Mouse (Mus musculus): ENCODE measurements around the gene CK137956.

Gene CK137956

DNA sequence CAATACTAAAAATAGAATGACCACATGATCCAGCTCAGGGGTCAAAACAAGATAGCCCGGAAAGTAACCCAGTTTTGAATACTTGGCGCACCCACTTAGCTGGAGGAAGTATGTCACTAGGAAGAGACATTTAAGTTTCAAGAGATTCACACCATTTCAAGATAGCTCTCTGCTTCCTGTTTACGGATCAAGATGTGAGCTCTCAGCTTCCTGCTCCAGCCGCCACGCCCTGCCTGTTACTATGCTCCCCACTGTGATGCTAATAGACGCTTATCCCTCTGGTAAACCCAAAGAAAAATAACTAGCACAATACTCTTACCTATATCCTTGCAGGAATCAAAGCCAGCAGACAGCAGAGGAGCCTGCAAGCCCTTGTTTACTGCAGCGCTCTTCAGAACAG, 57.2 kb downstream of the CK137956 start:
- DNase-seq (ENCODE audit: low spot score): no peak

DNA sequence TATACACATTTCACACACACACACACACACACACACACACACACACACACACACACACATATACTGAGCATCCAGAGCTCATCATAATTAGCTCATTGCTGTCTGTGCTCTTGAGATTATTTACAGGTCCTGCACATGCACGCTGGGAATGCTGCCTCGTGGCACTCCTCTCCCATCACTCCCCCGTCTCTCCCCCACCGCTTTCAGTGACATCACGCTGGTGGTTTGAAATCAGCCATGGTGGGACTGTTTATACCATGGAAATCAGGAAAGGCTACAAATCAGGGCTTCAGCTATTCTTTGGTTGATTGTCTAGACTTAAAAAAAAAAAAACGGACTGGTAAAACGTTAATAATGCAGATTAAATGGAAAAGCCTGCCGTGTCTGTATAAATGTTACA, 63.6 kb downstream of the CK137956 start:
- DNase-seq (ENCODE audit: low spot score): no peak

DNA sequence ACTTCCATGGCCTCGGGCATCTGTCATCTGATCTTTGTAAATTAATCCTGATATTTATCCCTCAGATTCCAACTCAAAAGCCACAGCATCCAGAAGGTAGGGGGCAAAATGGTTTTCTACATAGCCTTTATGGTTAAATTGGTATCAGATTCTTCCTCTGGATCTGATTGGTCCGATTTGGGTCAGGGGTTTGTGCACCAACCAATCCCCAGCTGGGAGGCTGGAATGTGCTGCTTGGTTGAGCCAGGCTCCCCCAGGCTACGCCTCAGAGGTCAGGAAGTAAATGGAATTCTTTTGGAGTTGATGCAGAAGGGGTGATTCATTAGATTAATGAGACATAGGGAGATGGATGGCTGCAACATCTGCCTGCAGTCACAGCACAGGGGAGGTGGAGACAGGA, 66.8 kb downstream of the CK137956 start:
- DNase-seq (ENCODE audit: low spot score): peak; percentile 5

DNA sequence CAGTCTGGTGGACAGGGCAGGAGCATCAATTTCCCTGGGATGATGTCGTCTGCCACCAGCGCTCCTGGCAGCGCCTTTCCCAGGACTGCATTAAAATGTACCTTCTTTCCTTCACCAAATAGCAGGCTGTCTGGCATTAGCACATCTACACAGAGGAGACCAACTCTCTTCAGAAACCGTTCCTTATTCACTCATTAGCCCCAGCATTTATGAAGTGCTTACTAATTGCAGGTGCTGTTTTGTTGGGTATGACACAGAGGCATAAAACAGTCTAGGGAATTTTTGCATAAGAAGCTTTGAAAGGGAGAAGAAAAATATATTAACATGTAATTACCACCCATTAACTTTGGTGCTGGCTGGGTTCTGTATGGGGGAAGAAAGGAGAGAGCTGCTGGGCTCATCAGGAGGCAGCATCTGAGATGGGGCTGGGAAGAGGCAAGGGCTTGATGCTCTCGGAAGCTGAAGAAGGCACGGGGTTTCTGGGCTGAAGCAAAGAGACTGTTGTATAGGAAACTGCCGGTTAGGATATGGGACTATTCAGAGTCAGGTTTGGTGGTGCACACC, 69.8 kb downstream of the CK137956 start:
- DNase-seq (ENCODE audit: low spot score): no peak

DNA sequence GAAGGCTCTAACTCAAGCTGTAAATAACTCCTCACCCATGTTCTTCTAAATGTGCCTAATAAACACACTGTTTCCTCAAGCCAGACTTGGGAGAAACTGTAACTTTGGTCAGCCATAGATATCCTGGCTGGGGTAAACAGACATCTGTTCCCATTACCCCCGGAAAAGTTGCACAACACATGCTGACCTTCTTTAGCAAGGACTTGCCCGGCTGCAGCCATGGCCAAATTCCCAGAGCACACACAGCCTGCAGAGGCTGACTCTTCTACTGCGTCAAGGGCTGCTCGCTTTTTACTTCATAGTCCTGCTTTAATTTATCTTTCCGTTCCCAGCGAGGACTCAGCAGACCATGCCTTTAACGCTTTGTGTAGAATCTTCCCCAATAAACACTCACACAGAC, 81.7 kb downstream of the CK137956 start:
- DNase-seq (ENCODE audit: low spot score): no peak

DNA sequence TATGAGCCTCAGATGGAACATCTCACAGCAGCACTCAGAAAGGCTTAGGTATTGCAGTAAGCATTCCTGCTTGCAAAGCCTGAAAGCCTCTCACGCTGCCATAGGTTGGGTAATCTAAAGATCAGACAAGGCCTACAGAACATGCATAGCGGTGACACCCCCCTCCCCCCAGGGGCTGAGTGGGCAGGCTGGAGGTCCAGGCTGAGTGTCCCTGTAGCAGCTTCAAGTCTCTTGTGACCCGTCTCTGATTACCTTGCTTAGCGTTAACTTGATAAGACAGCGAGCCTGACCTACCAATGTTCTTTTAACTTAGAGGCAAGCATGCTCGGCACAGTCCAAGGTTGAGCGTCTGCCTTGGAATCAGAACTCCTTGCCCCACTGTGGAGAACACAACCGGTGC, 91.8 kb downstream of the CK137956 start:
- DNase-seq (ENCODE audit: low spot score): no peak

All from embryo, embryonic 10.5 days (tissue).